Mouse (Mus musculus) cerebellum, postnatal 36 days (tissue): Measurements from ENCODE around the gene Gstt3.

Experiments
- DNase-seq, 2 experiments: peaks; one replicate each; pipeline ENCODE4 v3.0.0; 2021 to 2022; ENCODE audit warnings: mixed read lengths in 2 of 2

Gstt3 gene

DNA sequence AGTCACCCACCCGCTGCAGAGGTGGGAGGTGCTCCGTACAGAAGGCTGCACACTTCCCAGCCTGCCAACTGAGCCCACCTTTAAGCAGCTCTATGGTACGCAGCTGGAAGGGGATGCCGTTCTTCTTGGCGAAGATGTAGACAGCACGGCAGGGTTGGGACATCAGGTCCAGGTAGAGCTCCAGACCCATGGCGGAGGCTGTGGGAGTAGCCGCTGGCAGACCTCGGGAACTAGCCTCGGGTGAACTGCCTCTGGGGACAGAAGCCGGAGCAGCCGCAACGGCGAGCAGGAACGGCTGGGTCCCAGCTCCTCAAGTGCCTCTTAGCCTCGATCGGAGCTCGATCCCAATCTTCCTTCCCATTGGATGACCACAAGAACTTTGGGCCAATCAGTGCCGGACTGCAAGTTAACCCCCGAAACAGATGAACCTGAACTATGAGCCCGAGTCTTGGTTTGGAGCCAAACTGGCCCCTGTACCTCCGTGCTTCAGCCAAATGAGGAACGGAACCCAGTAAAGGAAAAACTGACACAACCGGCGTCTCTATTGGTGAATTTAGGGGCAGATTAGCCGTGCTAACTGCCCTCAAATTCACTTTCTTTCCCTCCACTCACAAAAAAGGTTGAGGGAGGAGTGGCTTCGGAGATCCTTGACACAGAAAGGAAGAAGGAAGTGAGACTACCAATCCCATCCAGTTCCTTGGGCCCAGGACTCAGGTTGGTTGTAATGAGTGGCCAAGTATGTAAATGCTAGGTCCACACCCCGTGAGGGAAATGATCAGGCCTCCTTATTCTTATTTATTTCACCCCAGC is at the start of gene Gstt3, which contains the start of gene Gm20441:
Gstt3 (minus strand) TSS at position 646 of the 810 bp plus-strand sequence.
Gm20441 (minus strand) TSS at position 186 of the 810 bp plus-strand sequence.
- peak in 1 of 2 experiments; percentile 10 for DNase-seq

DNA sequence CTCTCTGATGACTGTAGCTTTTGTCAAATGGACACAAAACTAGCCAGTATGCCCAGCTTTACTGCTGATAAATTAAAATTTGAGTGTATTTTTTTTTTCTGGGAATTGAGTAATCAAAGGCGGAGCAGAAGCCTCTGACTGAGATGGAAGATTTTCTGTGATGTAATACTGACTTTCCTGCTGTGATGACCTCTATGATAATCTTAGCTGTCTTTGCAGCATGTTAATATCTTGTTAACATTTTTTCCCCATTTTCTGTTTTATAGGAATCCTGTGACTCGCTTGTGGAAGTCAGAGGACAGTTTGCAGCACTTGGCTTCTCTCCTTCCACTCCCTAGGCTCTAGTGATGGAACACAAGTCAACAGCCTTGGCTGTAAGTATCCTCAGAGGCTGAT is 49.1 kb upstream of the Gstt3 start:
- no peak for DNase-seq

DNA sequence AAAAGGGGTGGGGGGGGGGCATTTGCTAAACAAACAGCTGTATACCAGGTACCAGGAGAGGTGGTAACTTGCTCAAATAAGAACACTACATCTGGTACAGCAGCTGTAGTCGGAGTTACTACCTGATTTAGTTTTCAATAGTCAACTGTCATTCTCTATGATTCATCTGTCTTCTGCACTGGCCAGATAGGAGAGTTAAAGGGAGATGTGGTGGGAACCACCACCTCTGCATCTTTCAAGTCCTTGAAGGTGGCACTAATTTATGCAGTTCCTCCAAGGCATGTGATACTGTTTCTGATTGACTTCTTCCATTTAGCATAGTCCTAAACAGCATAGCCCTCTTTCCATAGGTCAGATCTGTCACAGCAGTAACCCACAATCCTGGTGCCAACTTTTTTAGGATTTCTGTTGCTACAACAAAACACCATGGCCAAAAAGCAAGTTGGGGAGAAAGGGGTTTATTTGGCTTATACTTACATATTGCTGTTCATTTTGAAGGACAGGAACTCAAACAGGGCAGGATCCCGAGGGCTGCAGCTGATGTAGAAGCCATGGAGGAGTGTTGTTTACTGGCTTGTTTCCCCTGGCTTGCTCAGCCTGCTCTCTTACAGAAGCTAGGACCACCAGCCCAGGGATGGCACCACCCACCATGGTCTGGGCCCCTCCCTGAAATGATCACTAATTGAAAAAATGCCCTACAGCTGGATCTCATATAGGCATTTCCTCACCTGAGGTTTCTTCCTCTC is 48.5 kb upstream of the Gstt3 start:
- no peak for DNase-seq

DNA sequence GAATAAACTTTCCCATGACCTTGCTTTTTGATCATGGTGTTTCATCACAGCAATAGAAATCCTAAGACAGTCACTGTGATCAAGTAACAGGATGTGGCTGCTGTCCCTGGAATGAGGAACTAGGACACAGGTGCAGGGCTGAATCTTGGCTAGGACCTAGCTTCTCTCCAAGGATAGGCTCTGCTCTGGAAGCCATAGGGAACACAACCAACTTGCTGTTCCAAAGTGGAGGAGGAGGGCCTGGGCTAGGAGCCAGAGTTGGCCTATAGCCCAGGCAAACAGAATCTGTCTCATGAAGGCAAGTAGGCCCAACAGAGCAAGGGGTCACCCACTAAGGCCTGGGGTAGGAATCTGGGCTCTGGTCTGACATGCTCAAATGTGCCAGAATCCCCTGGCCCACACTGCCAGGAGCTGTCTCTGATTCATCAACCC is 47.3 kb upstream of the Gstt3 start:
- DNase-seq, result peak; percentile 67 to 75

DNA sequence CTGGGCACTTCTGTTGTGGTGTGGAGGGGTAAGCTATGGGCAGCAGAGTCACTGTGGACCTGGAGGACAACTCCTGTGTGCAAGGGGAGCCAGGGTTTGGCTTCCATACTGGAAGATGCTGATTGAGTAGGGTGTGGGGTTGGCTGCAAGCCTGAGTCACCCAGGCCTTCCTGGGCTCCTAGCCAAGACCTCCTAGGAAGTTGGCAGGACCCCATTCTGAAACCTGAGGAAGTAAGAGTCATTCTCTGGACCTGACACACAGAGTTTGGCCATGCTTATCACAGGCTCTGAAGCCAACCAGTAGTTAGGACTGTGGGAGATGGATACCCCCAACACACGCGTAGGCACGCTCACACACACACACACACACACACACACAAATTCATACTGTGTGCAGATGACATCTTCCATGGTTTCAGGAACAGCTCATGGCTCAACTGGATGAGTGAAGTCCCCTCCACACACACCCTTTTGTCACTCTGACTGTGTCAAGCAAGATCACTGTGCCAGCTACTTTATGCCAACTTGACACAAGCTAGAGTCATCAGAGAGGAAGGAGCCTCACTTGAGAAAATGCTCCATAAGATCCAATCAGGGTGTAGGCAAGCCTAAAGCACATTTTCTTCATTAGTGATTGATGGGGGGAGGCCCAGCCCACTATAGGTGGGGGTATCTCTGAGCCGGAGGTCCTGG is 46.6 kb upstream of the Gstt3 start:
- peak; percentile 45 to 56 for DNase-seq

DNA sequence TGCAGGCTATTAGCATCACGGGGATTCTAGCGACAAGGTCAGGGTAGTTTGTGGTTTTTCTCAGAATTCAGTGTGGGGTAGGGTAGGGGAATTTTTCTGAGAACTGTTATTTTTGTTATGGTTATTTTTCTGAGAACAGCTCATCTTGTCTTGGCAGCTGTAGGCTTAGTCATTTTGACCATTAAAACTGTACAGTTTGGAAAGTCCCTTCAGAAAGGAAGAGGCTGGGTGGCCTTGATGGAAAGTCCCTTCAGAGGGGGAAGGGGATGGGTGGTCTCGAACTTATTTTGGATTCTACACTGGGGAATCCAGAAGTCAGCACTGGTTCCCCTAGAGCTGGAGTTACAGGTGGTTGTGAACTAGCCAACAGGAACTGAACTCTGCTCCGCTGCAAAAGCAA is 43.3 kb upstream of the Gstt3 start:
- DNase-seq, result no peak

DNA sequence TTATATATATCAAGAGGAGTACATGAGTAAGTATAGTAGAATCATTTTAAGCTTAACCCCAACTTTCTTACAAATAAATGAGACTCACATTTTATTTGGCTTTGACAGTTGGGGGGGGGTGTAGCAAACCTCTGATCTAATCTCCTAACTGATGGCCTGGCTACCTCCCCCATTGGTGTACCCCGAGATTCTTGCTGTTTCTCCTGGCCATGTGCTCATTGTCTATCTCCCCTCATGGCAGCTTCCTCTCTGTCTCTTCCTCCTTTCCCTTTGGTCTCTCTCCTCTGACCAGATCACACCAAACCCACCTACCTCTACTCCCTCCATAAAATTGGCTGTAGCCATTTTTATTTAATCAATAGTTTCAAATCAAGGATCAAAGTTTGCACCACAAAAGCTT is 42.6 kb upstream of the Gstt3 start:
- no peak for DNase-seq

DNA sequence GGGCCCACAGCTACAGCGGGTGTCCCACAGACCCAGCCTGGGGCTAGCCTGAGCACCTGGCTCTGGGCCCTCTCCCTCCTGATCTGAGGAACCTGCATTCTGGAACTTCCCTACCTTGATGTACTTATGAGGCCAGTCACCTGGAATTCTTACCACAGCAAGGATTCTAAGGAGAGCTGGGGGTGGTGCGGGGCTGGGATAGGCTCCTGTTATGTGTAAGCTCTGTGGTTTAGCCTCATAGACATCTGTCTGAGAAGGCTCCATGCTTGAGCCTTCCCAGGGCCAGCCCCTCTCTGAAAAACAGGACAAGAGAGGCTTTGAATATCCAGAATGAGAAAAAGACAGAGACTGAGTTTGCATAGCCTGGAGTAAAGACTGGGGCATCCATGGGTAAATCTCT is 41.2 kb upstream of the Gstt3 start, which contains the start of gene Gstt4:
Gstt4 (minus strand) TSS at position 101 of the 400 bp plus-strand sequence.
- DNase-seq, result no peak

DNA sequence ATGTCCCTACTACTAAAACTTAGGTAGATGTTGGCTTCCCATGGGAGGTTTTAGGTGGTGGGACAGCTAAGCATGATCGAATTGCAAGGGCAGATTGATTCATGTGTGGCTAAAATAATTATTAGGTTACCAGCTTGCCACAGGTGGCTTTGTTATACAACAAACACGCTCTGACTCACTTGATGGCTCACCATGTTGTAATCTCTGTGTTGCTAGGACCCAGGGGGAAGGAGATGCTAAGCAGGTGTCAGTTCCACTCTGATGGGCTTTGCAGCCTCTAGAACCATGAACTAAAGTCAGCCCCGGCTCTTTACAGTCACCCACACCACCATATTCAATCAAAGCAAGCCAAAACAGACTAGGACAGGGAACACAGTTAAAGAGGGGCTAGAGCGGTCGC is 38.7 kb upstream of the Gstt3 start:
- no peak for DNase-seq

DNA sequence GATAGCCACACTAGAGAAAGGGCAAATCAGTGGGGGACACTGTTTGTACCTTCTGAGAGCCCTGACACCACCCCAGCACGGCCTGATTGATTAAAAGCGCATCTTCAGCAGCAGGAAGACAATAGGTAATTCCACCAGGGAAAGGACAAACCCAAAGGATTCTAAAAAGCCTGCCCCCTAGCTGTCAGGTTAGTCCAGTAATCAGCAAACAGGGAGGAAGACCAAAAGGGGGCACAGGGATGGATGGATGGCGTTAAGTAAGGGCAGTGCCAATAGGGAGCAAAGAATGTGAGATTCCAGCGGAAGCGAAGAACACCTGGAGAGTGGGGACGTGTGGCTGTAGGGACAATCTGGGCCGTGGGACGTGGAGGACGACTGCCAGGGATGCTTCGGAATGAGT is 37.4 kb upstream of the Gstt3 start:
- no peak for DNase-seq

DNA sequence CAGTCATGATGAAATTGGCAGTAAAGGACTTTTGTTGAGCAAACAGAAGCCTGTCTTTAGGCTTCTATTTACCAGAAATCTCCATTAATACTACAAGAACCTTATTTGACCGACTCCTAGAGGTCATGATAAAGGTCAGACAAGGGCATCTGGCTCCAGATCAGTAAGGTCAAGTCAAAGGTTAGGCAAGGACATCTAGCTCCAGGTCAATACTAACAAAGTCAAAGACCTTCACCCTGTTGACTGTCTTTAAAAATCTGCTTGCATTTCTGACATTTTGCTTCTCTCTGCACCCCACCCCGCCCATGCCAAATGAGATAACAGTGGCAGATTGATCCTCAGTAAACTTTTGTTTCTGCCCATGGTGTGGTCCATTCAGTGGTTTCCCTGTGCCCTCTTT is 23.0 kb upstream of the Gstt3 start:
- no peak for DNase-seq

DNA sequence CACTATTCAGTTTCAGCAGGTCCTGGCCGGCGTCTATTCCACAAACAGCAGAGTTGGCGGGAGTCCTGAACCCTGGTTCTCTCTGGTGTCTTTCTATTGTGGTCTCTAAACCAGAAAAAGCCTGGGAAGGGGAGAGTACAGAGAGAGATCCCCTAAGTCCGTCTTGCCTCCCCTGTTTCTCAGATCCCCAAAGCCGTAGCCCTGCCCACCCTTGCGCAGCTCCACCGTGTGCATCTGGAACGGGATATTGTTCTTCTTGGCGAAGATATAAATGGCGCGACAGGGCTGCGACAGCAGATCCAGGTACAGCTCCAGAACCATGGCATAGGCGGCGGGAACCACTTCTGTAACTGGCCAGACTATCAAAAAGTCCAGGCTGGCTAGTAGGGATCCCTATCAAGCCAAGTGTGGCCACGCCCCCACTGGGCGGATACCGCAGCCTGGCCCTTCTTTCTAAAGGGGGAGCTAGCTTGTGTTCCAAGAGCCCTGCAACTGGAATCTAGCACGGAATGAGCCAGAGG is 17.0 kb upstream of the Gstt3 start, which contains the start of gene Gstt1:
Gstt1 (minus strand) TSS at position 409 of the 521 bp plus-strand sequence.
- peak; percentile 69 to 72 for DNase-seq

DNA sequence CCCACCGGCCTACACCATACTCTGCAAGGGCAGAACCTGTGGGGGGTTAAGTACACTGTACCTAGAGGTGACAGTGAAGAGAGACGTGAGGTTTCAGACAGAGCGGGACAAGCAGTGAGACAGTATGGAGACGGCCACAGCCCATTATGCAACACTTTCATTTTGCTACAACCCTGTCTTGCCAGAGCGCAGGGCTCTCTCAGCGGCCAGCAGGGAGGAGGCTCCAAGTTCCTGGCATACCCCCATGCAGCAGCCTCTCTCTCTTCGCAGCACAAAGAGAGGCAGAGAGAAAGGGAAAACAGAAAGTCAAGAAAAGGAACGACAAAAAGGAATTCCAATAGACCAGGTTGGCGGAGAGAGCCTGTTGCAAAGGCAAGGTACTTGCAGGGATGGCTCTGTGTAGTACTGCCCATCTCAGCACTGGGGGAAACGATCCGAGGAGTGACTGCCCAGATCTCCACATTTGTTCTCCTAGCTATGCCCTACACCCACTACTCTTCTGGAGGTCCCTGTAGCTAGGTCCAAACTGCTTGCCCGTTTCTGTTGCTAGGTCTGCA is 16.5 kb upstream of the Gstt3 start:
- DNase-seq, result peak; percentile 70 to 74

DNA sequence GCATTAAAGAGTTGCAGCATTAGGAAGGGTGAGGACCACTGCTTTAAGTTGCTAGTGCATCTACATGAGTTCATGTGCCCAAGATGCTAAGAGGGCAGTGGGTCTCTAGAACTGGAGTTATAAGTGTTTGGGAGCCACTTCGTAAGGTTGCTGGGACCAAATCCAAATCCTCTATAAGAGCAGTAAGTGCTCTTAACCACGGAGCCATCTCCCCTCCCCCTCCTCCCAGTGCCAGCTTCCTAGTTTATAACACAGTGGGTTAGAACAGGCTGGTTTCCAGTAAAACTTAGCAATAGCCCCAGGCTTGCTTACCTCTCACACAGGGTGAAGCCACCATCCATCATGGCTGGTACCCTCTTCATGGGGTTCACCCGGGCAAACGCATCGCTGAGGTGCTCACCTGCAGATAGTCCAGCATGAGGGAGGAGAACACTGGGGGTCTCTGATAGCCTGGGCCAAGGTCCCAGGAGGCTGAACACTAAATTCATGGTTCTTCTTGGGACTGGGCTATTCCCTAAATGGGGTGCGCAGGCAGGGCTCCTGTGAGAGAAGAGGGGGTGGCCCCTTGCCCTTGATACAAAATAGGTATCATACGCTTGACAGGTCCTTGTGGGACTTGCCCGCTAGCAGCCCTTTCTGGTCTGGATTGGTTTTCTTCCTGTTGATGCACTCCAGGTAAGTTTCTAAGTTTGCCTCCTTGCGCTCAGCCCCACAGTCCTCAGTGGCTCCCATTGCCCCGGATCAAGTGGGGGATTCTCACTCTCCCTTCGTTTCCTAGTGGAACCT is 15.7 kb upstream of the Gstt3 start:
- DNase-seq, result peak; percentile 14 to 24

DNA sequence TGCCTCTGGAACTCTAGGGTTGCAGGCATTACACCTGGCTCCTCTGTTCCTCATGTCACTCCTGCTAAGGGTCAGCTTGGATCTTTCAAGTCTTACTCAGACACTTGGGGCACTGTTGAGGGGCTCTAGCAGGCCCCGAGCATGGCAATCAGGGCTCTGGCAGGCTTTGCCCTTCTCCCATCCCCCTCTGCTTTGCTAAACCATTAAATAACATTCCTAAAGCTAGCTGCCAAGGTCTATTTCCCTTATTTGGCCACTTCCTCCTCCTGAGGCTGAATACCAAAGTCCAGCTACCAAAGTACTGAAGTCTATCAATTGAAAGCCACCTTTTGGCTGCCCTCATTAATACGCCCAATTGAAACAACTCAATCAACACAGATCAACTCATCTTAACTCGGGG is 13.7 kb upstream of the Gstt3 start:
- no peak for DNase-seq

DNA sequence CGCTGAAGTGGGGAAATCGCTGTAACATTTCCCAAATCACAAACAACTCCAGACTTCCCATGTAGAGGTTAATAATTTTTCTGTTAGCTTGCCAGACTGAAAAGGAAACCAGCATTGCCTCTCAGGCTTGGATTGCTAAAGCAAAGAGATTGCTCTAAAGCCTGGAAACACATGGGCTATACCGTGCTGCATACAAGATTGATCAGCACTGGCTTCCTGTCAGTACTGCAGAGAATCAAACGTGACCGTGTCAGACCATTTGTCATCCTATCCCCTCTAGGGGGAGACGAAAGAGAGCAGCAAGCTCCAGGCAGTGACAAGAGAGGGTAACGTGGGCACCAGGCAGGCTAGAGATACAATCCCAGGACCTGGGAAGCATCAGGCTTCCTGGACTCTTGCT is 9.6 kb upstream of the Gstt3 start:
- no peak for DNase-seq

DNA sequence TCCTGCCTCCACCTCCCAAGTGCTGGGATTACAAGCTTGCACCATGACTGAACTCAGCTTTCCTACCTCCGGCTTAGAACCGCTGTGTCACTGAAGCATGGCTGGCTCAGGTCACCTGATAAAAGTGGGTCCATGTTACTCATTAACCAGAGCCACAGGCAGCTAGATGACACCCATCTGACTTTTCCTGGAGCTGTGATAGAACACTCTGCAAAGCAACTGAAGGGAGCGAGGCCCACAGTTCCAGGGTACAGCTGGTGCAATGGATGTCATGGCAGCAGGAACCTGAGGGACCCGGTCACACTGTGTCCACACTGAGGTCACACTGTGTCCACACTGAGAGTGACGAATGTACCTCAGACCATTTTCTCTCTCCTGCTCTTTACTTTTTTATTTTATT is 8.6 kb upstream of the Gstt3 start:
- DNase-seq, result no peak

DNA sequence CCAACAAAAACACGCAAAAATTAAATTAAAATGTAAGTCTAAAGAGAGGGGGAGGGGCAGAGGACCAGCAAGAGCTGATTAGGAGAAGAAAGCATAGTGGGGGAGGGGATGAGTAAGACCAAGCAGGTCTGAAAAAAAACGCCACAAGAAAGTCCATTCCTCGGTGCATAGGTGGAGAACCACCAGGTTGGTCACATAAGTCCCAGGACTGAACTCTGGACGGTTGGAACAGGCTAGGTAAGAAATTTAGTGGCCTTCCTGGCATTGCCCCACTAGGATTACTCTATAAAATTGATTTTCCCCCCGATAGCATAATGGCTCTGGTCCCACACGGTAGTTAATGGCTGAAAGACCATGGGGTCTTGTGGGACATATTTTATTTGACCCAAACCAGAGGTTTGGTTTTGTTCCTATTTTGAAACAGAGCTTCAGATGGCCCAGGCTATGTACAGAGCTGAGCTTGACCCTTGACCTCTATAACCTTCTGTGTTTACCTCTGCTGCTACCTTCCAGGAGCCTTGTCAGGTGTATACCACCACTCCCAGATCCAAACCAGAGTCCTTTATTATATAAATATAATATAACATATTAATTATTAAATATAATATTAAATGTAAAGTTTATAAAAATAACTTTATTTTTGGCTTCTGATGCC is 8.0 kb upstream of the Gstt3 start:
- DNase-seq, result no peak

DNA sequence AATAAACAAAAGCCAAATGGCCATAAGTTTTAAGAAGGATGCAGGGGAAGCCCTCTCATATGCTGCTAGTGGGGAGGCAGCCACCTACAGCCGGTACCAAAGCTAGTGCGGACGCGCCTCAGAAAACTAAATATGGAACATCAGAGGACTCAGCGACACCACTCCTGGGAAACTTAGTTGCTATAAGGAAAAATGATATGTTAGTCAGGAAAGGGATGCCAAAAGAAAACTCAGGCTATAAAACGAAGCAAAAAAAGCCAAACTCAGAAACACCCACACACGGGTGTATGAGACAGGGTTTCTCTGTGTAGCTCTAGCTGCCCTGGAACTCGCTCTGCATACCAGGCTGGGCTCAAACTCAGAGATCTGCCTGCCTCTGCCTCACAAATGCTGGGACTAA is 7.1 kb upstream of the Gstt3 start:
- DNase-seq, result no peak

DNA sequence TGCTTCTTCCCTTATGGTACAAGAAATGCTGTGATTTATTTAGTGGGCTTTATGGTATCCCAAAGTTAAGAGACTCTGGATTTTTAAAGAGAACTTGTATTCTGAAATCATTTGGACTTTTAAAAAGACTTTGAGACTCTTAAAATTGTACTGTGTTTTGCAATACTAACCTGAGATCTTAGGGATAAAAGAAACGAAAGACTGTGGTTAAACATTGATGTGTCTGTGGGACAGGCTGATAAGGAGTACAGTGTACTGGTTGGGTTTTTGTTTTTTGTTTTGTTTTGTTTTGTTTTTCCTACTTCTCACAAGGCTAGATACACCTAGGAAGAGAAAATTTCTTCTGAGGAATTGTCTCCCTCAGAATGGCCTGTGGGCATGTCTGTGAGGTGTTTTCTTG is 4.2 kb upstream of the Gstt3 start:
- no peak for DNase-seq
